Mouse (Mus musculus) mesoderm, embryonic 11.5 days (tissue): ENCODE measurements around the gene Iqgap2.

Experiments
- DNase-seq: peaks from one replicate; pipeline ENCODE4 v3.0.0-alpha.2; 2012; ENCODE audit warnings: low read depth, low spot score

Iqgap2 gene

GRCm38 (mm10) chr13:95778761-95779161 is 113.0 kb downstream of the Iqgap2 start:
- no peak for DNase-seq

GRCm38 (mm10) chr13:95777651-95778391 is 113.9 kb downstream of the Iqgap2 start:
- no peak for DNase-seq

GRCm38 (mm10) chr13:95777237-95777636 is 114.5 kb downstream of the Iqgap2 start:
- peak; percentile 46 for DNase-seq

- DNase-seq = peak; percentile 60
Observed at GRCm38 (mm10) chr13:95774966-95775696, 116.6 kb downstream of the Iqgap2 start.

- peak; percentile 76 for DNase-seq
Observed at GRCm38 (mm10) chr13:95765017-95765416, 126.7 kb downstream of the Iqgap2 start.

- DNase-seq = no peak
Observed at GRCm38 (mm10) chr13:95763876-95764517, 127.7 kb downstream of the Iqgap2 start.

GRCm38 (mm10) chr13:95759810-95760209 is 131.9 kb downstream of the Iqgap2 start:
- no peak for DNase-seq

- no peak for DNase-seq
Observed at GRCm38 (mm10) chr13:95754285-95754684, 137.4 kb downstream of the Iqgap2 start.

GRCm38 (mm10) chr13:95752386-95752785 is 139.3 kb downstream of the Iqgap2 start:
- no peak for DNase-seq

- DNase-seq = no peak
Observed at GRCm38 (mm10) chr13:95747541-95747940, 144.2 kb downstream of the Iqgap2 start.

- no peak for DNase-seq
Observed at GRCm38 (mm10) chr13:95747101-95747500, 144.6 kb downstream of the Iqgap2 start.

GRCm38 (mm10) chr13:95746509-95746908 is 145.2 kb downstream of the Iqgap2 start:
- DNase-seq = peak; percentile 55

GRCm38 (mm10) chr13:95745451-95745850 is 146.3 kb downstream of the Iqgap2 start:
- DNase-seq = no peak

GRCm38 (mm10) chr13:95742881-95743466 is 148.7 kb downstream of the Iqgap2 start:
- no peak for DNase-seq

GRCm38 (mm10) chr13:95741813-95742689 is 149.7 kb downstream of the Iqgap2 start:
- no peak for DNase-seq

- DNase-seq = no peak
Observed at GRCm38 (mm10) chr13:95739651-95740050, 152.1 kb downstream of the Iqgap2 start.

- no peak for DNase-seq
Observed at GRCm38 (mm10) chr13:95730491-95730890, 161.2 kb downstream of the Iqgap2 start.

GRCm38 (mm10) chr13:95719320-95720232 is 172.1 kb downstream of the Iqgap2 start:
- peak; percentile 77 for DNase-seq

GRCm38 (mm10) chr13:95715356-95715755 is 176.4 kb downstream of the Iqgap2 start:
- no peak for DNase-seq
